Mouse (Mus musculus) MEL (cell line): Measurements from ENCODE around the gene Foxd2. TPM values are rescaled to one million over a fixed set of nuclear protein-coding genes. Genes with fewer than 3 reads are reported as not detected.

ENCODE experiments used
- DNase-seq: peaks from one replicate; pipeline ENCODE4 v3.0.0; 2011; ENCODE audit warnings: low read depth, low spot score
- H3K27ac ChIP-seq: 2 replicates; pipeline ENCODE4 v1.5.1; 2012; ENCODE audit warnings: low read depth, mild to moderate bottlenecking, control low read depth, low read length, moderate library complexity; ENCODE audit not compliant: control insufficient read depth
- H3K27me3 ChIP-seq, 2 experiments: fragments of 150-350 bp in 1 of 2; sonication (generic) in 1 of 2; 2 replicates each; pipeline ENCODE4 v1.6.1; 2012; ENCODE audit warnings: low read length in 2 of 2, mild to moderate bottlenecking in 2 of 2, improper control_type of control experiment in 1 of 2, moderate library complexity in 1 of 2; ENCODE audit not compliant: insufficient read depth in 2 of 2, control insufficient read depth in 1 of 2
- H3K36me3 ChIP-seq, 2 experiments: 2 replicates each; pipeline ENCODE4 v1.6.1; 2012 to 2014; ENCODE audit warnings: low read length in 2 of 2, improper control_type of control experiment in 1 of 2, inconsistent platforms in 1 of 2, mild to moderate bottlenecking in 1 of 2; ENCODE audit not compliant: insufficient read depth in 2 of 2, control insufficient read depth in 1 of 2
- H3K4me1 ChIP-seq, 2 experiments: fragments of 150-350 bp in 1 of 2; sonication (generic) in 1 of 2; 2 replicates each; pipeline ENCODE4 v1.6.1; 2012; ENCODE audit warnings: low read length in 2 of 2, improper control_type of control experiment in 1 of 2, mild to moderate bottlenecking in 1 of 2; ENCODE audit not compliant: insufficient read depth in 2 of 2, control insufficient read depth in 1 of 2
- H3K4me3 ChIP-seq, 2 experiments: fragments of 150-350 bp in 1 of 2; sonication (generic) in 1 of 2; 2 replicates each; pipeline ENCODE4 v1.5.1; 2012; ENCODE audit warnings: low read depth in 2 of 2, low read length in 2 of 2, mild to moderate bottlenecking in 2 of 2, moderate library complexity in 2 of 2, control low read depth in 1 of 2, improper control_type of control experiment in 1 of 2; ENCODE audit not compliant: control insufficient read depth in 1 of 2, insufficient read depth in 1 of 2
- H3K79me2 ChIP-seq: 2 replicates; pipeline ENCODE4 v1.6.1; 2012; ENCODE audit warnings: mild to moderate bottlenecking, low read length, moderate library complexity; ENCODE audit not compliant: control insufficient read depth, poor library complexity, insufficient read depth
- H3K9ac ChIP-seq: 2 replicates; pipeline ENCODE4 v1.6.1; 2012; ENCODE audit warnings: low read depth, mild to moderate bottlenecking, control low read depth, low read length, moderate library complexity; ENCODE audit not compliant: control insufficient read depth, poor library complexity, severe bottlenecking
- H3K9me3 ChIP-seq: fragments of 150-350 bp; sonication (generic); replicated peaks from 2 replicates; pipeline ENCODE4 v1.6.1; 2012; ENCODE audit warnings: mild to moderate bottlenecking, low read length, improper control_type of control experiment, moderate library complexity; ENCODE audit not compliant: insufficient read depth
- EP300 ChIP-seq, 2 experiments: IDR thresholded peaks; 2 replicates each; pipeline ENCODE4 v1.6.1; 2011; ENCODE audit warnings: improper control_type of control experiment in 2 of 2, low read length in 2 of 2, low read depth in 1 of 2, mild to moderate bottlenecking in 1 of 2
- GABPA ChIP-seq: IDR thresholded peaks from 2 replicates; pipeline ENCODE4 v1.6.1; 2012; ENCODE audit warnings: low read depth, mild to moderate bottlenecking, inconsistent platforms, low read length, improper control_type of control experiment, moderate library complexity
- HCFC1 ChIP-seq: IDR thresholded peaks from 2 replicates; pipeline ENCODE4 v1.6.1; 2012; ENCODE audit warnings: low read depth, mild to moderate bottlenecking, inconsistent platforms, low read length, improper control_type of control experiment, moderate library complexity
- KAT2A ChIP-seq: conservative IDR thresholded peaks from 2 replicates; pipeline ENCODE4 v1.6.1; 2012; ENCODE audit warnings: low read depth, low read length, improper control_type of control experiment, inconsistent platforms
- MAX ChIP-seq: IDR thresholded peaks from 2 replicates; pipeline ENCODE4 v1.6.1; 2011; ENCODE audit warnings: low read length, improper control_type of control experiment
- MAZ ChIP-seq: IDR thresholded peaks from 2 replicates; pipeline ENCODE4 v1.6.1; 2012; ENCODE audit warnings: low read depth, mild to moderate bottlenecking, inconsistent platforms, low read length, improper control_type of control experiment
- MXI1 ChIP-seq: IDR thresholded peaks from 2 replicates; pipeline ENCODE4 v1.6.1; 2011; ENCODE audit warnings: mild to moderate bottlenecking, low read depth, low read length, improper control_type of control experiment
- MYB ChIP-seq: IDR thresholded peaks from 2 replicates; pipeline ENCODE4 v1.6.1; 2011; ENCODE audit warnings: mild to moderate bottlenecking, low read depth, low read length, improper control_type of control experiment
- MYC ChIP-seq: IDR thresholded peaks from 2 replicates; pipeline ENCODE4 v1.6.1; 2011; ENCODE audit warnings: low read depth, mild to moderate bottlenecking, low read length, improper control_type of control experiment, moderate library complexity
- POLR2A ChIP-seq, 2 experiments: IDR thresholded peaks; 2 replicates each; pipeline ENCODE4 v1.6.1; 2011 to 2012; ENCODE audit warnings: low read length in 2 of 2, mild to moderate bottlenecking in 2 of 2, control low read depth in 1 of 2, improper control_type of control experiment in 1 of 2, low read depth in 1 of 2, moderate library complexity in 1 of 2; ENCODE audit not compliant: control insufficient read depth in 1 of 2, insufficient read depth in 1 of 2, poor library complexity in 1 of 2
- POLR2AphosphoS2 ChIP-seq: IDR thresholded peaks from 2 replicates; pipeline ENCODE4 v1.6.1; 2011; ENCODE audit warnings: low read length, improper control_type of control experiment
- POLR2AphosphoS5 ChIP-seq: IDR thresholded peaks from 2 replicates; pipeline ENCODE4 v1.6.1; 2012; ENCODE audit warnings: low read depth, borderline replicate concordance, mild to moderate bottlenecking, inconsistent platforms, low read length, moderate library complexity, mixed read lengths
- RAD21 ChIP-seq: IDR thresholded peaks from 2 replicates; pipeline ENCODE4 v1.6.1; 2011; ENCODE audit warnings: mild to moderate bottlenecking, low read depth, low read length, improper control_type of control experiment
- TAL1 ChIP-seq: IDR thresholded peaks from 2 replicates; pipeline ENCODE4 v1.6.1; 2012; ENCODE audit warnings: mild to moderate bottlenecking, inconsistent platforms, low read length, moderate library complexity, mixed read lengths
- UBTF ChIP-seq: IDR thresholded peaks from 2 replicates; pipeline ENCODE4 v1.6.1; 2012; ENCODE audit warnings: low read depth, mild to moderate bottlenecking, inconsistent platforms, low read length, improper control_type of control experiment, moderate library complexity, borderline replicate concordance; ENCODE audit not compliant: insufficient read depth
- USF2 ChIP-seq, 2 experiments: IDR thresholded peaks; 2 replicates each; pipeline ENCODE4 v1.6.1; 2011 to 2012; ENCODE audit warnings: improper control_type of control experiment in 2 of 2, low read length in 2 of 2, borderline replicate concordance in 1 of 2, inconsistent platforms in 1 of 2, low read depth in 1 of 2, mild to moderate bottlenecking in 1 of 2; ENCODE audit not compliant: insufficient read depth in 1 of 2
- polyA plus RNA-seq, 2 experiments: library from polyadenylated mRNA; stranded (reverse) in 1 of 2; unstranded in 1 of 2; fragments of >175 nt in 1 of 2; fragments of >200 nt in 1 of 2; gene quantifications; 2 replicates each; pipeline versions ENCODE4 v1.2.1 to v1.2.4; 2012; ENCODE audit warnings: low replicate concordance in 2 of 2, low read depth in 1 of 2; ENCODE audit not compliant: insufficient read length in 2 of 2, insufficient read depth in 1 of 2, missing spikeins in 1 of 2
- total RNA-seq: library from RNA; depleted of rRNA; stranded (reverse); fragments of 300-350 nt; gene quantifications from 2 replicates; pipeline ENCODE4 v1.2.3, GENCODE M21; 2012

The Foxd2 gene
- total and polyA plus RNA-seq, 3 experiments, result 0.73 to 1.1 TPM; not detected in 1

GRCm38 (mm10) chr4:114929155-114929554 lies 20.5 kb upstream of the Foxd2 start:
- Histone ChIP-seq H3K36me3 (no peaks in the 10 kb centered on the region), H3K79me2 (no peaks in the 10 kb centered on the region), H3K27ac (no peak overlapping the region), H3K4me1 (no peaks in the 10 kb centered on the region), H3K4me3 (no peak overlapping the region), H3K9me3 (no peaks in the 10 kb centered on the region), H3K27me3 (no peaks in the 10 kb centered on the region; a peak in 1 of 4 replicates), H3K9ac (no peak overlapping the region)
- DNase-seq, result no peak
- TF ChIP-seq KAT2A (no peak), MAX (no peak), POLR2AphosphoS2 (no peak), EP300 (IDR thresholded peaks at IDR 0.05; ENCODE audit: low read depth in 1 of 2, low read length in 2 of 2) (no peak), UBTF (no peak), POLR2AphosphoS5 (no peak), MAZ (no peak), RAD21 (no peak), GABPA (no peak)

- no peak for DNase-seq
- Histone ChIP-seq H3K36me3 (no peaks in the 10 kb centered on the region), H3K79me2 (no peaks in the 10 kb centered on the region), H3K9me3 (no peaks in the 10 kb centered on the region), H3K9ac (no peak within 1 kb of the TSS), H3K27ac (no peak within 1 kb of the TSS), H3K27me3 (no peaks in the 10 kb centered on the region; a peak in 1 of 4 replicates), H3K4me3 (no peak within 1 kb of the TSS), H3K4me1 (no peaks in the 10 kb centered on the region)
- TF ChIP-seq TAL1 (no peak), USF2 (IDR thresholded peaks at IDR 0.05; ENCODE audit: borderline replicate concordance in 1 of 2, insufficient read depth in 1 of 2, low read depth in 1 of 2, low read length in 2 of 2) (no peak), MYC (no peak)
Measured at GRCm38 (mm10) chr4:114925917-114926312, 17.2 kb upstream of the Foxd2 start, which contains the start of gene Foxe3. Gene Foxe3 (minus strand): TSS chr4:114926013.

GRCm38 (mm10) chr4:114924971-114925916 lies 16.6 kb upstream of the Foxd2 start:
- DNase-seq, result no peak
- Histone ChIP-seq H3K79me2 (no peaks in the 10 kb centered on the region), H3K4me1 (no peaks in the 10 kb centered on the region), H3K27me3 (no peaks in the 10 kb centered on the region; a peak in 1 of 4 replicates), H3K9me3 (no peaks in the 10 kb centered on the region), H3K9ac (no peak overlapping the region), H3K36me3 (no peaks in the 10 kb centered on the region), H3K27ac (no peak overlapping the region), H3K4me3 (no peak overlapping the region)
- TF ChIP-seq HCFC1, result no peak
- TF ChIP-seq POLR2A (IDR thresholded peaks at IDR 0.05; ENCODE audit: control insufficient read depth in 1 of 2, insufficient read depth in 1 of 2, low read depth in 1 of 2, low read length in 2 of 2, poor library complexity in 1 of 2), result no peak
- no peak for TF ChIP-seq MYB
- no peak for TF ChIP-seq MAZ
- no peak for TF ChIP-seq MXI1
- no peak for TF ChIP-seq RAD21
- no peak for TF ChIP-seq GABPA
- TF ChIP-seq MAX, result no peak
- TF ChIP-seq KAT2A, result no peak
